8 mouse cellular contexts compared by ENCODE assay signal in genomic region chr16:37777796-37778475, GRCm38 (mm10). TPM values are rescaled to one million over a fixed set of nuclear protein-coding genes. Genes with fewer than 3 reads are reported as not detected.
DNase-seq lines count a peak whose midpoint lies in the region; ATAC-seq and TF ChIP-seq lines count a peak whose summit lies in the region.

No protein-coding gene starts in this region.

- H3K4me2 ChIP-seq in forebrain, embryonic 12.5 days = peak overlapping the region; percentile 83
- H3K4me2 ChIP-seq in limb, embryonic 13.5 days (replicated peaks) = peak overlapping the region; percentile 77

- H3K36me3 ChIP-seq in forebrain, embryonic 12.5 days (replicated peaks) = peaks cover 6% of the 10 kb centered on the region; the same call in 1 of the 2 replicates
- H3K36me3 ChIP-seq in limb, embryonic 13.5 days = peaks cover 24% of the 10 kb centered on the region
- no peaks in the 10 kb centered on the region for H3K36me3 ChIP-seq in small intestine, adult 2 months (ENCODE audit: control insufficient read depth, insufficient read depth, low read length)

- no peak for DNase-seq in left cerebral cortex, adult 2 months (ENCODE audit: extremely low spot score in 1 of 2, low spot score in 2 of 2)
- DNase-seq in left cerebral cortex, adult 18-20 months (ENCODE audit: low spot score in 2 of 2) = no peak
- DNase-seq in thymus, postnatal 10 days (ENCODE audit: low spot score in 2 of 2) = no peak
- DNase-seq in adrenal gland, adult 18-20 months (ENCODE audit: low spot score in 2 of 2) = no peak

- intact Hi-C loops in left cerebral cortex, adult 2 months (cut with DNase I) = loop anchor here (5.0 kb wide), 2 partner anchors 34 to 71 kb away; no protein-coding TSS in a partner anchor

- 14% methylated on average over 4 of the region's 4 CpGs for WGBS in forebrain, embryonic 12.5 days
- 3% methylated on average over 4 of the region's 4 CpGs for WGBS in limb, embryonic 13.5 days
- 43% methylated on average over 4 of the region's 4 CpGs for WGBS in small intestine, adult 2 months

- TF ChIP-seq CTCF in left cerebral cortex, adult 2 months (IDR thresholded peaks at IDR 0.05) = no peak
- TF ChIP-seq CTCF in small intestine, adult 2 months (IDR thresholded peaks at IDR 0.05; ENCODE audit: extremely low read depth, insufficient read length, insufficient replicate concordance, low read depth, low read length) = no peak

- peaks cover 30% of the 10 kb centered on the region for H3K4me1 ChIP-seq in forebrain, embryonic 12.5 days
- peaks cover 32% of the 10 kb centered on the region for H3K4me1 ChIP-seq in limb, embryonic 13.5 days
- peaks cover 4% of the 10 kb centered on the region for H3K4me1 ChIP-seq in small intestine, adult 2 months (ENCODE audit: control insufficient read depth, insufficient read depth, insufficient read length, low read length)

- peak overlapping the region; percentile 94 for H3K4me3 ChIP-seq in left cerebral cortex, adult 2 months
- H3K4me3 ChIP-seq in forebrain, embryonic 12.5 days (replicated peaks) = peak overlapping the region; percentile 67
- peak overlapping the region; percentile 91 for H3K4me3 ChIP-seq in limb, embryonic 13.5 days
- no peak overlapping the region for H3K4me3 ChIP-seq in small intestine, adult 2 months (ENCODE audit: low read depth, low read length)

- no peak overlapping the region for H3K27ac ChIP-seq in left cerebral cortex, adult 2 months
- H3K27ac ChIP-seq in forebrain, embryonic 12.5 days = peak overlapping the region; percentile 61; the same call in 1 of the 2 replicates
- peak overlapping the region; percentile 98 for H3K27ac ChIP-seq in limb, embryonic 13.5 days
- H3K27ac ChIP-seq in small intestine, adult 2 months (ENCODE audit: insufficient read depth, low read depth, low read length) = peak overlapping the region; percentile 15

- peak overlapping the region; percentile 82; the same call in 1 of the 2 replicates for H3K9ac ChIP-seq in forebrain, embryonic 12.5 days
- H3K9ac ChIP-seq in limb, embryonic 13.5 days = peak overlapping the region; percentile 96

- no peaks in the 10 kb centered on the region for H3K9me3 ChIP-seq in forebrain, embryonic 12.5 days
- no peaks in the 10 kb centered on the region for H3K9me3 ChIP-seq in limb, embryonic 13.5 days

- no peak for TF ChIP-seq POLR2A in small intestine, adult 2 months (IDR thresholded peaks at IDR 0.05; ENCODE audit: low read depth, low read length)

- no peaks in the 10 kb centered on the region for H3K27me3 ChIP-seq in forebrain, embryonic 12.5 days
- H3K27me3 ChIP-seq in limb, embryonic 13.5 days = no peaks in the 10 kb centered on the region
- H3K27me3 ChIP-seq in small intestine, adult 2 months (ENCODE audit: control insufficient read depth, insufficient read depth, low read length) = peaks cover 12% of the 10 kb centered on the region

- no peak for ATAC-seq in forebrain, embryonic 12.5 days (ENCODE audit: low FRiP score)
- peak; percentile 72 for ATAC-seq in limb, embryonic 13.5 days (ENCODE audit: low FRiP score, low read depth)
- ATAC-seq in inflammation-experienced regulatory T-cells, adult 6 months = no peak

RNA-seq across cellular contexts. Expression of gene Fstl1, which starts 1.3 kb away (rescaled TPM):
- 10 to 100 TPM; 28.8 to 33.3 TPM for total RNA-seq in left cerebral cortex, adult 2 months (2021)
- total RNA-seq in left cerebral cortex, adult 18-20 months (2021) = 10 to 100 TPM; 27.6 to 27.9 TPM
- polyA plus RNA-seq in forebrain, embryonic 12.5 days (2016; fragmentation: Nextera tagmentation; extraction: Ambion mirVana) = 146 and 173 TPM in 2 replicates
- 714 and 731 TPM in 2 replicates for polyA plus RNA-seq in limb, embryonic 13.5 days (2015; fragmentation: Nextera tagmentation; extraction: Ambion mirVana)
- 4.7 and 5.4 TPM in 2 replicates for polyA plus RNA-seq in small intestine, adult 2 months (2012; rRNA removed)
- under 1 TPM in 1 of 3 experiments, not detected in 2; 0.27 TPM for polyA plus RNA-seq in inflammation-experienced regulatory T-cells, adult 6 months (2017; shearing (Covaris generic))
- 10 to 100 TPM; 27.9 to 57.9 TPM for total RNA-seq in adrenal gland, adult 18-20 months (2021)

Comparison
In these comparisons a context has a peak if more than half of its experiments do, and no peak if none do; other contexts are left out.
1. RNA of gene Fstl1, which starts 1.3 kb away (polyA plus RNA-seq): 714 to 731 TPM in limb, embryonic 13.5 days and 146 to 173 TPM in forebrain, embryonic 12.5 days; 4.7 to 5.4 TPM in small intestine, adult 2 months and 0.27 TPM in inflammation-experienced regulatory T-cells, adult 6 months; every median in the first group is over 10 times any median in the second.